Mouse (Mus musculus) T-helper 2 cell (primary cell): Measurements from ENCODE around the gene Zbed3.
"Not testable (repeated sequence)": the region's sequence is repeated elsewhere in the genome, so short reads cannot be mapped to it uniquely, and the experiment has no call there.

Experiments used
- in situ Hi-C: fragments of 300-600 bp; cut with MboI, MseI; formaldehyde crosslinking; loops from one replicate; pipeline ENCODE4 v1.15.1; 2025; ENCODE audit warnings: high pct_unique_total_duplicates

Zbed3 gene

DNA sequence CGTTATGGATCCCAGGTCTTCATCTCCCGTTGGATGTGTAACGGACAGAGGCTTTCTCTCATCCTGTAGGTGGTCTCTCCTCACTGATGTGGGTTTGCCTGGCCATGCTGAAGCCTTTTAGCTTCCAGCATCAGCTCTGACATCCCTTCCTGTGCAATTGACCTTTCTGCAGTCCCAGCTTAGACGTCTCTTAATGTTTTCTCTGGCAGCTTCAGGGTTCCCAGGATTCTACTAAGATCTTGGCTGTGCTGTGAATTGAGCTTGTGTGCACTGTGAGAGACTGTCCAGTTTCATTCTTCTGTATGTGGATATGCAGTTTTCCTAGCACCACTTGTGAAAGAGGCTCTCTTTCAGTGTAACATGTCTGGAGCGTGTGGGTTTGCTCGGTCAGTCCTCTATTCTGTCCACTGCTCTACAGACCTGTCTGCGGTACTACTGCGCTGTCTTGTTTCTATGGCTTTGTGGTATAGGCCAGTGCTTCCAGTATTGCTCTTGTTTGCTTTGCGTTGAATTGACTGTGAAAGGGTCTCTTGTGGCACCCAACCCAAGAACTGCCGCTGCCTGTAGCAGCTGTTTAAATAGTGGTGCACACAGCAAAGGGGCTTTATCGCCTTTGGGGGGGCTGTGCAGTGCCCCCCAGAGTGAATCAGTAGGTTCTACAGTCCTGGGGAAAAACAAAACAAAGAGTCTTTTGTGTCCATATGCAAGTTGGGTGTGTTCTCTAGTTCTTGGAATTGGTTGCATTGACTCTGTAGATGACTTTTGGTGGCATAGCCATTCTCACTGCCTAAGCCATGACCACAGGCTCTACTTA, 8.9 kb downstream of the Zbed3 start:
- in situ Hi-C loops = no loop called here

DNA sequence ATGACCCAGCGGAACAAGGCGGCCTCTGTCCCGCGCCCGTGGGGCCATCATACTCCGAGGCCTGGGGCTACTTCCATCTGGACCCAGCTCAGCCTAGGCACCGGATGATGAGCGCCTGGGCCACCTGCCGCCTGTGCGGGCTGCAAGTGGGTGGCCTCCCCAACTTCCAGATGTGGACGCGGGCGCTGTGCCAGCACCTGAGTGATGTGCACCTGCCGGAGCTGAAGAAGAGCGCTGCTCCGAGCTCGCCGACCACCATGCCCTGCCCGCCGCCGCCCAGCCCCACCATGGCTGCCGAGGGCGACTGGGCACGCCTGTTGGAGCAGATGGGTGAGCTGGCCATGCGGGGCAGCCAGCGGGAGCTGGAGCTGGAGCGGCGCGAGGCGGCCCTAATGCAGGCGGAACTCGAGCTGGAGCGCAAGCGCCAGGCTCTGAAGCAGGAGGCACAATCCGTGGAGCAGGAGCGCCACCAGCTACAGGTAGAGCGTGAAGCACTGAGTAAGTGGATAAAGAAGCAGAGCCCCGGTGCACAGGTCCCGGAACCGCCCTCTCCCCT, 12.8 kb downstream of the Zbed3 start:
- in situ Hi-C loops = no loop called here

DNA sequence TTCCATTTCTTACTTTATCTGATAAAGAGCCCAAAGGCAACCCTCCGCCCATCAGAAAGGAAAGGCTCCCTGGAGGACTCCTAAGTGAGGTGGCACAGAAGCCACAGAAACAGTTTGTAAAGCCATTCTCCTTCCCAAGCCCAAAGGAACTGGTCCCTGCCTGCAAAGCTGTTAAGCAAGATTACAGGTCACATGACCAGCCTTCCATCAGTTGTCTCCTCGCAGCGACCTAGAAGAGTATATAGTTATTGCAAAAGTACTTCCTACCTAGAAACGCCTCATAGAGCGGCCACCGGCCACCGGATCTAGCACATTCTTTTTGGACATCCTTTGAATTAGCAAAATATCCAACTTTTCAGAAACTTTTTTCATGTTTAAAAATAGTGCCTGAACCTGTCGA, 20.1 kb downstream of the Zbed3 start:
- in situ Hi-C loops = no loop called here

DNA sequence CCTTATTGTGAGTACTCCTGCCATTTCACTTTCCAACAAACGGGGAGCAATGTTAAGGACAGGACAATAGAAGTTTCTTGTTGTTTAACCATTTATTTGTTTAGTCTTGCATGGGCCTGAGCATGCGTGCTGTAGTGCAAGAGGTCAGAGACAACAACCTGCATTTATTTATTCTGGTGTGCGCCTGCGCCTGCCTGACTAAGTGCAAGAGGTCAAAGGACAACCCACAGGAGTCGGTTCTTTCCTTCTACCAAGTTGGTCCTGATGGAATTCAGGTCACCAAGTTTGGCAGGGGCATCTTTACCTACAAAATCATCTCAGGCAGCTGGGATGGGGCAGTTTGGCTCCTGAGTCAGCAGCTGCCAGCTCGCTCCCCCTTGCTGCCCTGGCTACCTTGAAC, 22.5 kb downstream of the Zbed3 start:
- in situ Hi-C loops = no loop called here

DNA sequence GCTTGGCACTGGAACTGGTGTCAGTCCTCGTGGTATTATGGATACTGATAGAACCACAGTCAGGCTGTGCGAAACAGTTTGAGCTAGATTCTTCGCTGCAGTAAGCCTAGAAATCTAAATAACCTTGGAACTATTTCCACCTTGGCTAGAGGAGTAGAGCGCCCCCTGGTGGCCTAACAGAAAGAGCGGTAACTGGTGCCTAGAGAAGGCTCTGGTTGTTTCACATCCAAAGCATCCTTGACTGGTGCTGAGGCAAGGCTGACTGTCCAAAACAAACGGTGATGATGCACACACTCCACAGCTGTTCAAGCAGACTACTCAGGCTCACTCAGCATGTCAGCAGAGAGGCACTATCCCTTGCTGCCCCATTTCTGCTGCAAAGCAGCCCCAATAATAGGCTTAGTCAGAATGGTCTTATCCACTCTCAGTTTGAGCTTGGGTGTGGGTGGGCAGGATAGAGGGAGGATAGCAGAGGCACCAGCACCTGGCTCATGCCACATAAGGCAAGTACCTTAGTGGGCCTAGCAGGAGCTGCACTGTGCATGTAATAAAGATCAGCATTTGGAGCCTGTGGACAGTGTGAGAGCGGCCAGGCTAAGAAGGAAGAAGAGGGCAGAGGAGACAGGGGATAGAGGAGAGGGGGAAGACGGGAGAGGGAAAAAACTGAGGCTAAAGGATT, 23.7 kb downstream of the Zbed3 start:
- in situ Hi-C loops = no loop called here

DNA sequence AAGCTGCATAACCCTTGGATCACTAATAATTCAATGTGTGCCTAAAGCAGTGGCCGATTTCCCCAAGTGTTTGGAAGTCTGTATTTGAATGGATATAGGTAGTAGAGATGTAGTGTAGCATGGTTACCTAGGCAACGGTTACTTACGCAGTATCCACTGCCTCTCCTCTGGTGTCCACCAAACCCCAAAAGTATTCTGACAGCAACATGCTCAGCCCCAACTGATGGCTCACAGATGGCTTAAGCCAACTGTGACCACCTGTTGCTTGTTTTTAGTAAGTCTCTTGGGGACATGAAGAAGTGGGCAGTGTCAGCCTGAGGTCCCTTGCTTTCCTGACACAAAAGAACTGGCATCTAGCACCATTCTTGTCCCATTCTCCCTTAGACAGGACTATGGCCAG, 25.1 kb downstream of the Zbed3 start:
- in situ Hi-C loops = no loop called here

DNA sequence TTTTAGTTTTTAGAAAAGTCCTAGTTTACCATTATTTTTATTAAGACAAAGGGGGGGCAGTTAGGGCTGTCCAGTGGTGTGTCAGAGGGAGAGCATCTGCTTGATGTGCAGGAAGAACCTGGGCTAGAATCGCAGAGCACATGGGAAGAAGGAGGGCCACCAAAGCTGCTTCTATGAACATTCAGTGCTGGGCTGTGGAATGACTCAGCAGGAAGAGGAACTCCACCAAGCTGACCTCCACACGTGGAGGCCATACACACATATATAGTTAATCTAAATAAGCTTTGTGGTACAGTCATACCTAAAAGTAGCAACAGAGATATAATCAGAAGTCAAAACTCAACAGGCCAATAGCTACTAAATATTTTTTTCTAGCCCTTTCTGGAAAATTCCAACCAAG, 34.8 kb downstream of the Zbed3 start:
- in situ Hi-C loops = loop anchor here (25.0 kb wide), 1 partner anchor 1304 kb away; the partner anchor contains the start of gene Hmgcr

DNA sequence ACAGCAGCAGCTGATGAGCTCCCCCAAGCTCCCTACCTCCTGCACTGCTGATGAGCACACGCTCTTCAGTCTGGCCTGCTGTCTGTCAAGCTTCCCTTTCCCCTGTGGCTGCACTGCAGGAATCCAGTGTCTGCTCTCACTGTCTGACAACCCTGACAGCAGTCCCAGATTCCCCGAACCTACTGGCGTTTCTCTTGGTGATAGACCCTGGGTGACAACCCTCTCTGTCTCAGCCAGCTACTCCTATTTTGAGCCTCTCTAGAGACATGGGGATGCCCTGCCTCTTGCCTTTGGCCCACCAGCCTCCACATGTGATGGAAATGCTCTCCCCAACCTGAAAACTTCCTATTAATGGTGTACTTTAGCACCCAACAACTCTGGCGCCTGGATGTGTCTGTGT, 40.0 kb downstream of the Zbed3 start:
- in situ Hi-C loops = loop anchor here (25.0 kb wide), 1 partner anchor 1299 kb away; the partner anchor contains the start of gene Hmgcr

DNA sequence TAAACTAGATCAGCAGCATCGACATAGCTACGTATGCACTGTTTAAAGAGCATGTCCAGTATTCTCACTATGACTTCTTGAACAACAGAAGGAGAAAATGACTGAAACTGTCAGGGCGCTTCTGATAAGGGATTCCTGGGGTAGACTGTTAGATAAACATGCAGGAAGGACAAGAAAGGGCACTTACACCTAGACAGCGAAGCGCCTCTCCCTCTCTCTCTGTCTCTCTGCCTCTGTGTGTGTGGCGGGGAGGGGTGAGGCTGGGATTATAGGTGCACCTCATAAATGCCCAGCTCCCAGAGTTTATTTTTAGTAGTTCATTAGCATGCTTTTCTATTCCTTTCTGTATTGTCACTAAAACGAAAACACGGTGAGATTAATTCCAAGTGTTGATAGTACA, 42.9 kb downstream of the Zbed3 start:
- in situ Hi-C loops = loop anchor here (25.0 kb wide), 1 partner anchor 1296 kb away; the partner anchor contains the start of gene Hmgcr

DNA sequence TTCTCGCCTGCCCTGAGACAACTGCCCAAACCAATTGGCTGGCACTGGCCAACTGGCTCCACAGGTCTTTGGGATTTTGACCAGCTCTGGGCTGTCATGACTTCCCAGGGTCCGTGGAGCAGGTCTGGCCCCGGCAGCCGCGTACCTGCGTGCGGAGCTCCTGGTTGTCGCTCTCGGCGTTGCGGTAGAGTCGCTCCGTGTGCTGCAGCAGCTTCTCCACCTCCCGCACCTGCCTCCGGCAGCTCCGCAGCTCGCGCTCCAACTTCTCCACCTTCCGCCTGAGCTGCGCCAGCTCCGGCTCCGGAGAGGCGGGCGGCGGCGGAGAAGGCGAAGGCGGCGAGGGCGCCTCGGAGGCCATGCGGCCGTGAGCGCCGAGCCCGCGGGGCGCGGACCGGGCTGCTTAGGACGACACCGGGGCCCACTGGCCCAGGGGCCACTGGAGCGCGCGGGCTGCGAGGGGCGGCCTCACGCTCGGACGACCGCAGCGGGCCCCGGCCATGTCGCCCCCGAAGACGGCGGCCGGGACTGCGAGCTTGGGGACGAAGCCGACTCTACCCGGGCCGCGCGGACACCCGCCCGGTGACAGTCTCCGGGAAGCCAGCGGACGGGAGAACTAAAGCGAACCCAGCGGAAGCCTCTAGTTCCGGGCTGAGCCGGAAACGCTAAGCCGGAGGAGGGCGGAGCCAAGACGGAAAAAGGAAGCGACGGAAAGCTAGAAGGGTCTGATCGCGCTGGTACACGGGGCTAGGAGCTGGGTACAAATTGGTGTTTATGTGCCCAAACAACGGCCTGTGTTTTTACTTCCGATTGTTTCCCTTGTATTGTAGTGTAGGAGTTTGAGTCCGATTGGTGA, 51.5 kb downstream of the Zbed3 start, which contains the start of gene Aggf1:
Gene Aggf1 (minus strand): TSS at position 652 of the 853 bp plus-strand sequence.
- in situ Hi-C loops = loop anchor here (25.0 kb wide), 1 partner anchor 1287 kb away; the partner anchor contains the start of gene Hmgcr

DNA sequence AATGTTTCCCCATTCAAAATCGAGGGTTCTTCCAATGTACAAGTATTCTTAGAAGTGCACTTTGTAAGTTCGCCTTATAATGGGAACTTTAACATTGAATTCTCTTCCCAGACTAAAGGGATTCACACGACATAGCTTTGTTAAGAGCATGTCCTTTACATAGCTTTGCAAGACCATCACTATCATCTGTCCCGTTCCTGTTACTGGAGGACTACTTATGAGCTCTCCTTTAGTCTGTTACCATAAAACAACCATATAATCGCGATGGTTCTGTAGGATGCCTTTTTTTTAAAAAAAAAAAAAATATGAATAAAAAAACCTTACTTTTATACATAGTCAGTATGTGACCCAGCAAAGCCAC, 52.1 kb downstream of the Zbed3 start:
- in situ Hi-C loops = no loop called here

DNA sequence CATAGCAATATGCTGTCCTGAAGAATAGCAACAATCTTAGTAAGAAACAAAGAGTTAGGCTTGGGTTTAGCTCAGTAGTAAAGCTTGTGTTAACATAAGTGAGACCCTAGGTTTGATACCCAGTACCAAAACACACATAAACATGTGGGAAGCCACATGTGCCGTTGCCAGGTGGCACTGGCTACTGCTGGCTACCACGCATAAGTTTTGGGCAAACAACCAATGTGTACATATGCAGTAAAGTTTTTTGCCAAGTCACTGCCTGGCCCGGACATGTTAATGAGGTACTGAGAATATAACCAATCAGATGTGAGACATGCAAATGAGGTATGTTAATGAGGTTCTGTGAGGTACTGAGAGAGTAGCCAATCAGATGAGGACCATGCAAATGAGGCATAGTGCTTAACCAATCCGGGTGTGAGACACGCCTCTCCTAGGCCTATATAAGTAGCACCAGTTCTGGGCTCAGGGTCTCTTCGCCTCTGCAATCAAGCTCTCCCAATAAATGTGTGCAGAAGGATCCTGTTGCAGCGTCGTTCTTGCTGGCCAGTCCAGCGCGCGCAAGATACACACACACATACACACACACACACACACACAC, 53.4 kb downstream of the Zbed3 start:
- in situ Hi-C loops = not testable (repeated sequence)

DNA sequence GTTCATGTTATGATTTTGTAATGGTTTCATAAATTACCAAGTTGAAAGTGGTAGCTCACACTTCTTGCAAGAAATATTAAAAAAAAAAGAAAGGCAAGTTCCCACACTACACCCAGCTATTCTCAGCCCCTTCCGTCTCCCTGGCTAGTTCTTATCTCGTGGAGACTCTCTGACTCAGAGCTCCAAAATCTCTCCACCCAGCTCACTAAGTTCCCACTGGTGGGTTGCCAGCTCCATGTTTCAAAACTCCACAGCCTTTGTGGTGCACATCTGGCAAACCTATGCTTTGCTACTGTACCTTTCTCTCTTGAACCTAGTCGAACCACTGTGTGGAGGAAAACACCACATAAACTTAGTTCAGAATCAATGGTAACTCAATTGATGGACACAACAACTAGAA, 55.3 kb downstream of the Zbed3 start:
- in situ Hi-C loops = no loop called here

DNA sequence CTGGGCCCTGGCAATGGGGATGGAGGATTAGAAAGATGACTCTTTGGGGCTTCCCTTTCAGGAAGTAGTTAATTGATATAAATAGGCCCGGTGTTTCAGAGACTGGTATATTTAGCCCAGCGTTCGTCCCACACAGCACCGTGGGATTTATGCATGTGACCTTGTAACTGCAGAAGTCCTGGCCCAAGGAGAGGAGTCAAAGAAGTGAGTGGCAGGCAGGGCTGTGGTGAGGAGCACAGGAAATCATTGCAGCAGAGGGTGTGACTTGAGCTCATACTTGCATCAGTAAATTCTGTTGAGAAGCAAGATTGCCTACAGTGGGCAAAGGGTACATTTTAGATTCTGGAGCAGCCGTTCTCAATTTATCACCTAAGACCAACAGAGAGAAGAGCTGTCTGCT, 59.0 kb downstream of the Zbed3 start:
- in situ Hi-C loops = no loop called here
